Mouse (Mus musculus) heart, embryonic 11.5 days (tissue): Measurements from ENCODE around the gene Acat3. TPM values are rescaled to one million over a fixed set of nuclear protein-coding genes. Genes with fewer than 3 reads are reported as not detected.
"Not testable (repeated sequence)": the region's sequence is repeated elsewhere in the genome, so short reads cannot be mapped to it uniquely, and the experiment has no call there.

Experiments used
- ATAC-seq: fragments of 200-750 bp; cut with Nextera tagmentation; replicated peaks from 2 replicates; pipeline ENCODE4 v1.8.0; 2017; ENCODE audit warnings: moderate library complexity; ENCODE audit not compliant: insufficient number of reproducible peaks, low FRiP score, low TSS enrichment
- H3K27ac ChIP-seq: fragments of 300-500 bp; sonication (generic); 2 replicates; pipeline ENCODE4 v1.5.1; 2014; ENCODE audit warnings: mild to moderate bottlenecking, low read depth, low read length
- H3K27me3 ChIP-seq: fragments of 300-500 bp; sonication (generic); 2 replicates; pipeline ENCODE4 v1.6.1; 2014; ENCODE audit warnings: mild to moderate bottlenecking, low read length, mixed read lengths; ENCODE audit not compliant: control insufficient read depth, insufficient read depth
- H3K36me3 ChIP-seq: fragments of 300-500 bp; sonication (generic); 2 replicates; pipeline ENCODE4 v1.6.1; 2014; ENCODE audit warnings: mild to moderate bottlenecking, low read length, moderate library complexity, mixed read lengths; ENCODE audit not compliant: control insufficient read depth, insufficient read depth
- H3K4me1 ChIP-seq: fragments of 300-500 bp; sonication (generic); 2 replicates; pipeline ENCODE4 v1.6.1; 2014; ENCODE audit warnings: low read length; ENCODE audit not compliant: control insufficient read depth, insufficient read depth
- H3K4me2 ChIP-seq: fragments of 300-500 bp; sonication (generic); 2 replicates; pipeline ENCODE4 v1.6.1; 2014; ENCODE audit warnings: mild to moderate bottlenecking, moderate library complexity
- H3K4me3 ChIP-seq: fragments of 300-500 bp; sonication (generic); 2 replicates; pipeline ENCODE4 v1.5.1; 2014; ENCODE audit warnings: low read depth, low read length
- H3K9ac ChIP-seq: fragments of 300-500 bp; sonication (generic); 2 replicates; pipeline ENCODE4 v1.6.1; 2014; ENCODE audit warnings: mild to moderate bottlenecking, low read depth, low read length, moderate library complexity
- H3K9me3 ChIP-seq: fragments of 300-500 bp; sonication (generic); replicated peaks from 2 replicates; pipeline ENCODE4 v1.6.1; 2016; ENCODE audit warnings: low read length; ENCODE audit not compliant: control insufficient read depth
- WGBS: fragments of 180-500 bp; shearing (Covaris S2); extraction: QIAGEN DNeasy Blood & Tissue Kit; methylation state at CpG from one replicate; pipeline ENCODE4 v1.1.7; 2014; ENCODE audit not compliant: insufficient replicate concordance; 5-methylcytosine and 5-hydroxymethylcytosine counted together
- polyA plus RNA-seq: library from polyadenylated mRNA; unstranded; fragments of >200 nt; fragmentation: Nextera tagmentation; extraction: Ambion mirVana; gene quantifications from 2 replicates; pipeline ENCODE4 v1.2.1, GENCODE M21; 2014

Gene Acat3
- polyA plus RNA-seq, 1 experiment from 2014 or later = 0.70 TPM

- H3K36me3 ChIP-seq, H3K9ac ChIP-seq, H3K4me2 ChIP-seq, H3K4me3 ChIP-seq, ATAC-seq, H3K9me3 ChIP-seq, H3K27ac ChIP-seq, H3K27me3 ChIP-seq, H3K4me1 ChIP-seq: not testable (repeated sequence)
- 47% methylated on average over 1 of the region's 2 CpGs for WGBS
Measured at GRCm38 (mm10) chr17:12959377-12959776, 19.0 kb upstream of the Acat3 start.

GRCm38 (mm10) chr17:12956664-12957063 is 16.3 kb upstream of the Acat3 start:
- Histone ChIP-seq H3K36me3 (peaks cover 4% of the 10 kb centered on the region), H3K9me3 (no peaks in the 10 kb centered on the region), H3K4me3 (no peak overlapping the region), H3K27ac (no peak overlapping the region), H3K9ac (no peak overlapping the region), H3K27me3 (no peaks in the 10 kb centered on the region), H3K4me1 (0 out of 2 replicates have a peak, but pooled peaks cover 5% of the 10 kb centered on the region), H3K4me2 (no peak overlapping the region)
- 90% methylated on average over 8 of the region's 8 CpGs for WGBS
- no peak for ATAC-seq

GRCm38 (mm10) chr17:12949669-12950068 is 9.3 kb upstream of the Acat3 start:
- WGBS = 86% methylated on average over 5 of the region's 5 CpGs
- Histone ChIP-seq H3K27ac (no peak overlapping the region), H3K4me3 (no peak overlapping the region), H3K9ac (no peak overlapping the region), H3K27me3 (no peaks in the 10 kb centered on the region), H3K4me1 (no peaks in the 10 kb centered on the region), H3K4me2 (no peak overlapping the region), H3K9me3 (no peaks in the 10 kb centered on the region), H3K36me3 (peaks cover 16% of the 10 kb centered on the region)
- no peak for ATAC-seq

GRCm38 (mm10) chr17:12942459-12943162 is 2.2 kb upstream of the Acat3 start:
- Histone ChIP-seq H3K4me2 (no peak overlapping the region), H3K27ac (no peak overlapping the region), H3K4me3 (no peak overlapping the region), H3K36me3 (peaks cover 8% of the 10 kb centered on the region), H3K4me1 (peaks cover 3% of the 10 kb centered on the region), H3K9me3 (no peaks in the 10 kb centered on the region), H3K9ac (no peak overlapping the region), H3K27me3 (no peaks in the 10 kb centered on the region)
- WGBS = 89% methylated on average over 6 of the region's 6 CpGs
- ATAC-seq = no peak

- H3K9me3 ChIP-seq = no peaks in the 10 kb centered on the region
- H3K27me3 ChIP-seq = no peaks in the 10 kb centered on the region
- no peak for ATAC-seq
- no peak overlapping the region for H3K4me2 ChIP-seq
- H3K4me3 ChIP-seq = no peak overlapping the region
- H3K27ac ChIP-seq = no peak overlapping the region
- no peak overlapping the region for H3K9ac ChIP-seq
- 73% methylated on average over 8 of the region's 8 CpGs for WGBS
- peaks cover 3% of the 10 kb centered on the region for H3K4me1 ChIP-seq
- peaks cover 8% of the 10 kb centered on the region for H3K36me3 ChIP-seq
Measured at GRCm38 (mm10) chr17:12941543-12942260, 1.3 kb upstream of the Acat3 start.

- ATAC-seq, H3K9ac ChIP-seq, H3K9me3 ChIP-seq, H3K27ac ChIP-seq, H3K4me1 ChIP-seq, H3K27me3 ChIP-seq, H3K36me3 ChIP-seq: not testable (repeated sequence)
- 45% methylated on average over 2 of the region's 12 CpGs for WGBS
- H3K4me3 ChIP-seq = peak overlapping the region; percentile 31
- peak overlapping the region; percentile 67 for H3K4me2 ChIP-seq
Measured at GRCm38 (mm10) chr17:12939377-12940148, 837 bp downstream of the Acat3 start.

GRCm38 (mm10) chr17:12938077-12938476 is 2.3 kb downstream of the Acat3 start:
- no peak overlapping the region for H3K4me2 ChIP-seq
- no peak for ATAC-seq
- no peak overlapping the region for H3K9ac ChIP-seq
- no peak overlapping the region for H3K4me3 ChIP-seq
- H3K27me3 ChIP-seq = no peaks in the 10 kb centered on the region
- H3K9me3 ChIP-seq = no peaks in the 10 kb centered on the region
- WGBS = 72% methylated on average over 2 of the region's 2 CpGs
- no peaks in the 10 kb centered on the region for H3K36me3 ChIP-seq
- peaks cover 3% of the 10 kb centered on the region for H3K4me1 ChIP-seq
- H3K27ac ChIP-seq = no peak overlapping the region

GRCm38 (mm10) chr17:12937412-12937970 is 2.9 kb downstream of the Acat3 start:
- no peak overlapping the region for H3K4me2 ChIP-seq
- ATAC-seq = no peak
- H3K9ac ChIP-seq = no peak overlapping the region
- H3K27ac ChIP-seq = no peak overlapping the region
- whole genome bisulfite sequencing = 68% methylated on average over 2 of the region's 2 CpGs
- H3K9me3 ChIP-seq = no peaks in the 10 kb centered on the region
- H3K36me3 ChIP-seq = no peaks in the 10 kb centered on the region
- no peak overlapping the region for H3K4me3 ChIP-seq
- H3K4me1 ChIP-seq = peaks cover 3% of the 10 kb centered on the region
- H3K27me3 ChIP-seq = no peaks in the 10 kb centered on the region
